Mouse (Mus musculus): ENCODE measurements around the gene Upk3a. TPM values are rescaled to one million over a fixed set of nuclear protein-coding genes. Genes with fewer than 3 reads are reported as not detected.

Upk3a gene
- not detected in 2 replicates for total RNA-seq (2015)
- total RNA-seq (2017): not detected in 2 replicates

DNA sequence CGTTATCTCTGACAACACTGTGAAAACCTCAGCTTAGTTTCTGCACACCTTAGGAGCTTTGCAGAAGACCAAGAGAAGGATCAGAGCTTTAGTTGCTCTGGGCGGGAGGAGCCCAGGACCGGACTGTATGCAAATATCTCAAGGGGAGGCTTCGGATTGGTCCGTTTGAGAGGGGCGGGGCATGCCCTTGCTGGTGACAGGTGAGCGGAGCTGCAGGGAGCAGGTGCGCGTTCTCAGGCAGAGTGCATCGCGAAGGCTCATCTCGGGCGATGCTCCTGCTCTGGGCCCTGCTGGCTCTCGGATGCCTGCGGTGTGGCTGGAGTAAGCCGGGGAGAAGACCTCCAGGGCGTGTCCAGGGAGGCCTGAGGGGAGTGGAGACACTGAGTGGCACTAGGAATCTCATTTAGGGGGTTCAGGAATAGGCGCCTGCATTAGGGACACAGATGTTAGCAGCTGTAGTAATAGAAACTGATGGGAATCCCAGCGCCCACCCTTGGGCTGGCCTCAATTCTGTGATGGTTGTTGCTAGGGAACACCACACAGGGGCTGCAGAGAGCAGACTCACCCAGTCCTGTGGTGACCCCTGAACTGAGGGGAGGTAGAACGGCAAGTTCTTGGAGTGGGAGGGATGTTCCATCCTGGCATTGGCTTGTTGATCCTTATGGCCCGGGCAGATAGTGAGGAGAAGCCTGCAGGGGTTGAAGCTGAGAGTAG is at the start of gene Upk3a:
TSS of gene Upk3a (plus strand) at position 191 of the 714 bp plus-strand sequence.
- no peak for ATAC-seq (ENCODE audit: poor library complexity, severe bottlenecking)

GRCm38 (mm10) chr15:84968534-84968933 is 48.4 kb upstream of the Upk3a start:
- ATAC-seq (ENCODE audit: poor library complexity, severe bottlenecking): no peak

- no peak for ATAC-seq (ENCODE audit: poor library complexity, severe bottlenecking)
Observed at GRCm38 (mm10) chr15:84972860-84973543, 43.9 kb upstream of the Upk3a start.

- ATAC-seq (ENCODE audit: poor library complexity, severe bottlenecking): no peak
Observed at GRCm38 (mm10) chr15:84973544-84973871, 43.4 kb upstream of the Upk3a start.

DNA sequence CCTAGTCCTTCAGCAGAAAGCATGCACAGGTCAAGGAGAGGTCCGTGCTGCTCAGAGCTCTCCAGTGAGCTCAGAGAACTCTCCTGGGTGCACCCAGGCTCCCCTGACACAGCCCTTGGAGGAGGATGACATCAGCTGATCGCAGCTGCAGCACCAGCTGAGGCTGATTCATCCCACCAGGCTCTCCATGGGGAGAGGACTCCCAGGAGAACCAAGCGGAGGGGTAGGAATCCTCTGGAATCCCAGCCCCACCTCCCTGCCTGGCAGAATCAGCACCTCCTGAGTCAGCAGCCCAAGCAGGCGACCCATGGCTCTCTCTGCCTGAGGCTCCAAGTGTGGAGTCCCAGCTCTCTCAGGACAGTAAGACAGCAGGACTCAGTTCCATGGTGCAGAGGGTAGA is 41.2 kb upstream of the Upk3a start:
- ATAC-seq (ENCODE audit: poor library complexity, severe bottlenecking): no peak

GRCm38 (mm10) chr15:84981609-84982313 is 35.2 kb upstream of the Upk3a start:
- ATAC-seq (ENCODE audit: poor library complexity, severe bottlenecking): peak; percentile 52; the same call in 1 of the 2 replicates

- no peak for ATAC-seq (ENCODE audit: poor library complexity, severe bottlenecking)
Observed at GRCm38 (mm10) chr15:84982888-84983287, 34.1 kb upstream of the Upk3a start.

DNA sequence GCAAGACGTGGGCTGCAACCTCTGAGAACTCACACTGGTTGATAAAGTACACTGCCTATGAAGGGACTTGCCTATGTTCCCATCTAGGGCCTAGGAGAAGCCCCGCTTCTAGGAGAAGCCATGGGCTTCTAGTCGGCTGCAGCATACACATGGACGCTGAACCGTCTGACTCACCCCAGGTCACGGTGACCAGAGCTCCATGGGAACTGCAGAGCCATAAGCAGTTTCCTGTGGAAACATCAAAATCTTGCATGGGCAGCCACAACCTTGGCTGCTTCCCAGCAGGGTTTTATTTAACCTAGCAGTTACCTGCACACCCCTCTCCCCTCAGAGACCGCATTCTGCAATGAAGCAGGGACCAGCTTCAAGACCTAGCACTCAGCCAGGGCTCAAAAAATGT is 33.2 kb upstream of the Upk3a start:
- ATAC-seq (ENCODE audit: poor library complexity, severe bottlenecking): no peak

DNA sequence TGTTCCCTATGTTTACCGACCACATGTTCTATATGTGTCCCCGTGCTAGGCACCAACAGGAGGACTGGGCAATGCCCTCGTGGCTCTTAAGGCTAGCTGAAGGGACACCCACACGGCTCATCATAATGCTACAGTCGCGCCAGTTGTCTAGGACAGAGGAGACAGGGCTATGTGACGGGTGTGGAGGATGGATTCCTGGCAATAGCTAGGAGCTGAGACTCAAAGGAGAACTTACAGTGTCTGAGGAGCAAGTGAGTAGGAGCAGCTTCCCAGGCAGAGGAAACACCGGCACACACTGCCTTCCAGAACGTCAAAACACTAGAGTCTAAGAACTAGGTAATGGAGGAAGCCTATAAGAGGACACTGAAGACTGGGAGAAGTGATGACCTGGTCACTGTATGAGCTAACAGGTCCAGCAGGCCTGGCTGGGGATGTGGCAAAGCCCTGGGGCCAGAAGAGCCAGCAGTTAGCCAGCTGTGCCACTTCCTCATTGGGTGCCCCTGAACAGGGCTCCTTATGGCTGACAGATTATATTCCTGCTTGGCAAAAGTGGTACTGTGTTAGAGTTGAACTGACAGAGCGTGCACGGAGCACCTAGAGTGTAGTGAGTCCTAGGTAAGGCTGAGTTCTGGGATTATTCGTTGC is 31.3 kb upstream of the Upk3a start:
- no peak for ATAC-seq (ENCODE audit: poor library complexity, severe bottlenecking)

DNA sequence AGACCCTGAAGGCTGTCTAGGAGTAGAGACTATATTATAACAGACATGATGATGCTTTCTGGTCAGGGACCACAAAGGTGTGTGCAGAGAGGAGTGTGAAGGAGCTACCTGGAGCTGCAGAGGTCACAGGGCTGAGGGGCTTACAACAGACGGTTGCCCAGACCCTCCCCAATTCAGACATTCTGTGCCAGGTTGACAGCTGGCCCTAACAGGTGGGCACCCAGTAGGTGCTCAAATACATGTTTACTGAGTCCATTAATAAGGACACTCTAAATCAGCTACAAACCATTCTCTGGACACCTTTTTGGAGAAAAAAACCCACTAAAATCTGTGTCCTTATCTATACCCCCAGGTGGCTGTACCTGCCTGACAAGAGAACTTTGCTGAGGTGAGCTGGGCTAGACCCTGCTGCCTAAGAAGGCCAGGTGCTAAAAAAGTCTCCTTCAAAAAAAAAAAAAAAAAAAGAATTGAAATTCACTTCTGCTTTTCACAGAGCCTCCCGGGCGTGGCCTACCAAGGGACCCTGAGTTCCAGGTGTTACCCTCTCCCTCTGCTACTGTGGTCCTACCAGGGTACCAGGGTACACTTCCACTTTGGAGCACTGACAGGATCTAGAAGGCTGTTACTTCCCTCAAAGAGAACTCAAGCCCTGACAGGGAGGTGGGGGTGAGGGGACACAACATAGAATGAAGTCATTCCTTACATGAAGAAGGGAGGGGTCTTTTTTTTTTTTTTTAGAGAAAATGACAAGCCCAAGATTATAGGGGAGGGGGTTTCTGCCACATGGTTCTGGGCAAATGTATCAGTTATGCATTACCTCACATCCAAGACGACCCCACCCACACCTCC is 30.5 kb upstream of the Upk3a start:
- peak; percentile 31 for ATAC-seq (ENCODE audit: poor library complexity, severe bottlenecking)

DNA sequence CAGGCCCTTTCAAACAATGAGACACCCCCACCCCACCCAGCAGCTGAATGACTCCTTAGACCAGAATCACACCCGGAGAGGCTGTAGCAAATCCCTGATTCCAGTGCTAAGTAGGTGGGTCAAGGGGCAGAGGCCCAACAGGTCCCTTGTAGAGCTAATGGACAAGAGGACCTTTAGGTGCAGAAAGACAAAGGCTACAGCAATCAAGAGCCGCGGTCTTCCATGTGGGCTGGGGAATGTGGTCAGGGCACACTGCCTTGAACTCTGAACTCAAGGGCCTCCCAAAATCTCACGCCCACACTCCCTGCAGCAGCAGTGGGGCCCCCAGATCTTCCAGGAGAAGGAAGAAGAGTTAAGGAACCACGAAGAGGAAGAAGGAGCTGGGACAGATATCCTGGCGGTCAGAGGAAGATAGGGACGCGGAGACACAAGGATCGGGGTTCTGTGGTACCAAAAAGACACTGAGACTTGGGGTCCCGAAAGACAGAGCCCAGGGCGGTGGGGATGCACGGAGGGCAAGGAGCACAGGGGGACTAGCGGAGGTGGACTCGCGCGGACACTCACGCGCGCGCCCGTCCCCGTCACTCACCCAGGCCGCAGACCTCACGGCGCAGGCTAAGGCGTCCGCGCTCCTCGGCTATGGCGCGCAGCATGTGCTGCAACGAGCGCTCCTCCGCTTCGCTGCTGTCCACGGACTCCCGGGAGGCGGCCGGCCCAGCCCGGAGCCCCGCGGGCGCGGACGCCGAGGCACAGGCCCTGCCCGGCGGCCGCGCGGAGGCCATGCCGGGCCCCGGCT is 29.7 kb upstream of the Upk3a start:
- peak; percentile 23 for ATAC-seq (ENCODE audit: poor library complexity, severe bottlenecking)

DNA sequence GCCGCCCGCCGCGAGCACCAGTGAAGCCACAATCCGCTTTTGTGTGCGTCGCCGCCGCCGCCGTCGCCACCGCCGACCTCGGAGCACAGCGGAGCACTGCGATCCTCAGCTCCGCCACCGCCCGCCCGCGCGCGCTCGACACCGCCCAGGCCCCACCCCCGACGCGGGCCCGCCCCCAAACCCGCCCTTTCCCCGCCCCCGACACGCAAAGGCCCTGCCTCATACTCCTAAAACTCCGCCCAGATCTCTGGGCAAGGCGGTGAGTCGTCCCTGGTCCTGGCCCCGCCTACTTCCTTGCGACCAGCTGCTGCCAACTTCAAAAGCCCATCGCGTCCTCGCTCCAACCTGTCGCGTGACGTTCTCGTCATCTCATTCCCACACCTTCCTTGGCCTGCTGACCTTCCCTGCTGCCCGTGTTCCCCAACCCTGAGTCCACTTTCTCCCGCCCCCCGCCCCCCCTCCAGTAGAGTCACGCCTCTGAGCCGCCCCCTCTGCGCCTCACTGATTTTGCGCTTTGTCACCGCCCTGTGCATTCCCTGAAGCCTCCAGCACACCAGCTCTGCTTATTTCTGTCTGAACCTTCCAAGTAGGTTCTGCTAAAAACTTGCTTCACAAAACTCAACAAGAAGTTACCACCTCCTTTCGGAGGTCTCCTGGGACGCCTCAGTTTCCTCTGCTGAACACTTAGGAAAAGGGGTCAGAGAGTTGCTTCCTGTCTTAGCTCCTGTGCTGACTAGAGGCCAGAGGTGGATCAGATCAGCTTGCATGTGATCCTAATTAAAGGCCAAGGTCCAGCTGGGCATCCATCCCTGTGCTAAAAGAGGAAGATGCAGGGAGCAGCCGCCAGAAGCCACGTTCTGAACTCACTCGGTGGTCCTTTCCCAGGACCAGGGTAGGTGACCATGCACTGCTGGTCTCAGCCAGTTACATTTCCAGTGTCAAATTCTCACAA is 28.8 kb upstream of the Upk3a start, which contains the start of gene 5031439G07Rik:
TSS of gene 5031439G07Rik (minus strand) at position 678 of the 952 bp plus-strand sequence.
- peak; percentile 86 for ATAC-seq (ENCODE audit: poor library complexity, severe bottlenecking)

DNA sequence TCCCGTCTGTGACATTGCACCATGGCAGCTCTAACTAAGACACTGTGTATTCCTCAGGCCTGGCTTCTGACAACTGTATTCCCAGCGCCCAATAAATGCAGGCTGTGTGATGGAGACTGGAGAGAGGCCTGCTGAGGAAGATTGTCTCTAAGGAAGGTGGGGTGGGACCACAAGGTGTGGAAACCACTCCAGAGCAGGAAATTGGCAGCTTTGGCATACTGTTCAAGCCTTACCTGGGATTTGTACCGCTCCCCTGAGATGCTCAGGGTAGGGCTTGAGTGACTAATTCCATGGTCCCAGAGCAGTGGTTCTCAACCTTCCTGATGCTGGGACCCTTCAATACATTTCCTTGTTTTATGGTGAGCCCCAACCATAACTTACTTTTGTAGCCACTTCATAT is 27.8 kb upstream of the Upk3a start:
- no peak for ATAC-seq (ENCODE audit: poor library complexity, severe bottlenecking)

- ATAC-seq (ENCODE audit: poor library complexity, severe bottlenecking): no peak
Observed at GRCm38 (mm10) chr15:84989771-84990170, 27.2 kb upstream of the Upk3a start.

- ATAC-seq (ENCODE audit: poor library complexity, severe bottlenecking): peak; percentile 88
Observed at GRCm38 (mm10) chr15:84994498-84994897, 22.4 kb upstream of the Upk3a start.

DNA sequence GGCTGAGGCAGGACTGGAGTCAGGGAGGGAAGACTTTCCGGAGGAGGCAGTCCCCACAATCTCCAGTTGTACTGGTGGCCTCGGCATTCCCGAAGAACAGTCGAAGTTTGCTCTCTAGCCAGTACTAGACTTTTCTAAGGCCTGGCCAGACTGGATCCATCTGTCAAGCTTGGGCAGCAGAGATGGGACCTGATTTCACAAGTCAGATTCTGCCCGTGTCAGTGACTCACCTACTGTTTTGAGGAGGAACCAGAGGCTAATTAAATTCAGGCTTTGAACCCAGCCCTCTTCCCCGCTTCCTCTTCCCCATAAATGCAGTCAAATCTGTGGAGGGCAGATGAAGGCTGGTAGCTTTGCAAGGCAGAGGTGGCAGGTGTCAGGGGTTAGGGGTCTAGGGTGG is 21.9 kb upstream of the Upk3a start:
- peak; percentile 76 for ATAC-seq (ENCODE audit: poor library complexity, severe bottlenecking)

DNA sequence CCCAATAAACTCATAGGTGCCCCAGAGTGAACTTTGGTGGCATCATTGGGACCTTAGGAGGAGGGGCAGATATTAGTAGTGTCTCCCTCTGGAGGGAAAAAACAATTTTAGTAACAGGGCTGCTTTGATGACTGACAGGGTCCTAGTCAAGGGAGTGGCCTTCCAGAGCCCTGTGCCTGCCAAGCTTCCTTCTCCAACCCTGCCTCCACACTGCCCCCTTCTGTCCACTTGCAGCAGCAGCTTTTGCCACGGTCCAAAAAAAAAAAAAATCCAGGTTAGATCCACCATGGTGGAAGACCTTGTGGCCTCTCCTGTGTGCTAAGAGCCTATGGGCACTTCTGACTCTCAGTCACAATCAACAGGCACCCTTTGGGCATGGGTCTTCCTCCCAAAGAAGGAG is 21.0 kb upstream of the Upk3a start:
- peak; percentile 63 for ATAC-seq (ENCODE audit: poor library complexity, severe bottlenecking)

DNA sequence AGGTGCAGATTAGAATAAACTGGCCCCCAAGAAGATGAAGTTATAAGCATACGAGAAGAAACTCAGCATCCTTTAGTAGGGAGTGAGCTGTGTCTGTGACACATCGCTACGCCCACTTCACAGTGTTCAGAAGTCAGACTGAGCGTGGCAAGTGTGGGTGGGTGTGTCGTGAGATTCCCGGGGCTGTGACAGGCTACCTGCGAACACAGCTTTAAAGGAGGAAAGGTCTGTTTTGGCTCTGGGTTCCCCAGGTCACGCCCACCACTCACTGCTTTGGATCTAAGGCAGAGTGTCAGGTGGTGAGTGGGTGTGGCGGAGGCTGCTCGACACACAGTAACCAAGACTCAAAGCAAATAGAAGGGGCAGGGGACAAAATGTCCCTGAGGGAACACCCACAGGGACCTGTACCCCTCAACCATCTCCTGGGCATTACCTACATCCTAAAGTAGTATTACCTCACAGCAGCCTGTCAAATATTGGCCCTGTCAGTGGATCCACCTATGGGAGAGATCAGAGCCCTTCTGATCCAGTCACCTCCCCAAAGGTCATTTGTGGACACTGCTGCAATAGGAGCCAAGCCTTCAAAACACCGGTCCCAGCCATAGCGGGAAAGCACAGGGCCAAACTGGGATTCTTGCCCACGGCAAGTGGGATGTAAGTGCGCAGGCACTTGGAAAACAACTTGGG is 19.0 kb upstream of the Upk3a start:
- ATAC-seq (ENCODE audit: poor library complexity, severe bottlenecking): no peak
